Mouse (Mus musculus): ENCODE data around the gene Selp. TPM values are rescaled to one million over a fixed set of nuclear protein-coding genes. Genes with fewer than 3 reads are reported as not detected.

Gene Selp
- 1 to 10 TPM; 1.6 to 1.8 TPM for total RNA-seq (2021)
- long read RNA-seq, experiment 1 = 0 reads
- long read RNA-seq, experiment 2 = 0 reads

DNA sequence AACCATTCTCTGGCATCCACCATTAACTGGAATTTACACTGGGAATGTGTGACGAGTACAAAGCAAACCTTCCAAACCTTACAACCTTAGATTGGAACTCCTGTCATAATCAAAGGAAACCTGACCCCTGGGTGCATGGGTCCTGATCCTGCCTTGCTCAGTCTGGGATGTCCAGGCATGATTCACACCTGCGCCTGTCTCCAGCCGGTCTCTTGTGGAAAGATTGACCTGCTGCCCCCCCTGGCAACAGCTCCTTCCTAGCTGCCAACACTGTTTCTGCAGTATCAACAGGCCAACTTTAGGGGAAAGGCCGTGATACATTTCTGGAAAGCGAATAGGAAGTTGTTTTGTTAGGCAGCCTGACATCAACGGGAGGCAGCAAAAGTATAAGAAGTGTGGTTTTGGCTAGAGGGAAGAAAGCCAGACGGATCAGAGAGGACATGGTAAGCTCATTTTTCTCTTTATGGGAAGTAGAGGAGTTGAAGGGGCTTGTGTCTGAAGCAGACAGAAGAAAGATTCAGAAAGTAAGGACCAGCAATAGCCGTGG lies at the start of gene Selp:
Gene Selp (plus strand): TSS at position 318 of the 547 bp plus-strand sequence.
- no peak for DNase-seq

DNA sequence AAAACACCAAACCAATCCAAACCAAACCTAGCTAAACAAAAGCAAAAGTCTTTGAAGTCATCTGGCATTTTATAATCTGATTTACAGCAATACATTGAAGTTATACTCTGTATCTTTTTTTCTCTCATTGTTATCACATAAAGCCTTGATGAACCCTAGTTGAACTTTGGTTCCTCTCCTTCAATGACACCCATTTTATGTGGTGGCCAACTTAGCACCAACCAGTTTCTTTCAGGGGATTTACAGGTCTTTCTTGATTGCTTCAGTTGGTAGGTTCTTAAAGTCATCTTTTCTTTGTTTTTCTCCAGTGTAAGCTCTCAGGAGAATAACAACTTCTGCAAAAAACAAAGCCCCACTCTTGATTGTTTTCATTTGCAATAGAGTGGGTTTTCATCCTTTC lies 45.8 kb upstream of the Selp start:
- no peak for DNase-seq

DNA sequence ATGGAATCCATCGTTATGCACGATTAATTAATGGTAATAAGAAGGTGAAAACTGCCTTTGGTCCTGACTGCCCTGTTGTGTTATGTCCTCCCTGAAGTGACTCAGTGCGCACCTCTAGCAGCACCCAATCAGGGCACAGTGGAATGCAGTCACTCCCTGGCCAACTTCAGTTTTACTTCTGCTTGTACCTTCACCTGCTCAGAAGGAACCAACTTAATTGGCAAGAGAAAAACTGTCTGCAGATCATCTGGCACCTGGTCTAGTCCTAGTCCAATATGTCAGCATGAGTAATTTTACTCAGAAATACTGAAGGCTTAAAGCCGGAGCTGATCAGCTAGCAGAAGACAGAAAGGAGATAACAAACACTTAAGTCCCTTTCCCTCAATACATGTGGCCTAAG lies 44.6 kb upstream of the Selp start:
- DNase-seq = no peak

DNA sequence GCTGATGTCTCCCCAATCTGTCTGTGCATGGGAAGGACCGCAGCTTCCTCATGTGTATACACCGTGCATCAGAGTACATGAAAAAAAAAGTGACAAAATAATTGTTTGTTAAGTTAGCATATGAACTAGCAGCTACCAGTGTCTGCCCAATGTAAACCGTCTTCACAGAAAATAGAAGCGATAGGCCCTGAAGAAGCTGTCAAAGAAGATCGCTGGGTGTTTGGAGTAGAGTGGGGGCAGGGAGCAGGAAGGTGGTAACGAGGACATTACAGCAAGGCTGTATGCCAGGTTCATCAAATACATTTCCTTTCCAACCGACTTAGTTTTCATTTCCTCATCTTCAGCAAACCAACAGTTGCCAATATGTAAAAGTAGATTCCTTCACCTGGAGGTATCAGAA lies 44.0 kb upstream of the Selp start:
- DNase-seq = no peak

DNA sequence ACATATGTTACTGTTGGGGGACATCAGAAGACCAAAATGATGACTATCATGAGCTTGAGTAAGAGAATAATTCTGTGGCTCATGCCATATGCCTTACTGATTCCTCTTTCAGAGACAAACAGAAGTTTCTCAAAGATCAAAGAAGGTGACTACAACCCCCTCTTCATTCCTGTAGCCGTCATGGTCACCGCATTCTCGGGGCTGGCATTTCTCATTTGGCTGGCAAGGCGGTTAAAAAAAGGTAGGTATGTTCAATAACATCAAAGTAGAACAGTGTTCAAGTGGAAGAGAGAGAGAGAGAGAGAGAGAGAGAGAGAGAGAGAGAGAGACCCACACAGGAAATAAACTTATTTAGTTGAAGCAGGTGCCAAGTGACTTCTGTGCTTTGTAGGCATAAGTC lies 43.1 kb upstream of the Selp start:
- no peak for DNase-seq

DNA sequence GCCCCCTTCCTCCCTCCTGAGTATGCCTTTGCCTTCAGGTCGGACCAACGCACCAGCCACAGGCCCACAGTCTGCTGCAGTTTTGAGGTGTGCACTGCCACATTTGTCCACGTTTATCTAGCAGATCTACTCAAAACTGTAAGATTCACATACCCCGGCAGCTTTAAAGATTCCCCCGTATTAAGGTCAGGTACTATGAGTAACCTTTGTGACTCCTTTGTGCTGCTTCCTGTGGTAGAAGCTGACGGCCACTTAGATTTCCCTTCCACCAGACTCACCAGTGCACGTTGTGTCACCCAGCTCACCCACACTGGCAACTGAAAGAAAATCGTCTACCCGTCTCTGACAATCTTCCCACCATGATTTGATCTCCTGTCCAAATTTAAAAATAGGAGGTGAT lies 42.0 kb upstream of the Selp start:
- no peak for DNase-seq

DNA sequence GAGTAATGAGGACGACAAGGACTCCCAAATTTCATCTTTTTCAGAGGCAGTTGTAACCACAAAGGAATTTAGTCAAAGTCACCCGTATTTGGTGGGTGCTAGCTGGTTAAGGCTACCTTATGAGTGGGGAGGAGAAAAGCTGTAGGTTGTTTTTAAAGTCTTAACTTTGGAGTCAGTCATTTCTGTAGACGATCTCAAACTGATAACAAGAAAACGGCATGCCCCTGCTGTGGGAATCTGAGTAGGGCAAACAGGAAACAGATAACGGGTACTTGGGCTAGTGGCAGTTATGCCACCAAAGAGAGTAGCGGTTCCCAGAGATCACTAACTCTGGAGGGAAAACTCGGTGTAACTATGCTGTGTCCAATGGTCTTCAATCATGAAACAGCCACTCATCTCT lies 41.3 kb upstream of the Selp start:
- no peak for DNase-seq

DNA sequence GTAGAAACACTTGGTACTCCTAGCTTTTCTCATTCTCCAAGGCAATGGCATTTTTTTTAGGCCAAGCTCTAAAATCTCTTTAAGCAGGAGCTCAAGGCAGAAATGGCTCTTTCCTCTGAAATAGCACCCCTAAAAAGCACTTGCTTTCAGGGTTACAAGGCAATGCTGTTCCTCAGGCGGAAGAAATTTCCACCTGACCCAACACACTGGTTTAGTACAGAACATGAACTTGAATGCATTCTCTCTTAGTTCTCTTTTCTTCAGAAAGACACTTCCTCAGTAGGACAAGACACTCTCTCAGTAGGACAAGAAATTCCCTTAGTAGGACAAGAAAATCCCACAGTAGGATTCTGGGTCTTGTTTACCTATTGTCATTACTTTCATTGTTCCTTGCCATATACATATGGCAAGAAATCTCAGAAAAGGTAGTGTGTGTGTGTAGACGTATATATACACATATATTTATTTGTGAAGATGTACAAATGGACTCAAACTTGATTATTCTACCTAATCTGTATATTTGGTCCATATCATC lies 40.4 kb upstream of the Selp start:
- DNase-seq = no peak

DNA sequence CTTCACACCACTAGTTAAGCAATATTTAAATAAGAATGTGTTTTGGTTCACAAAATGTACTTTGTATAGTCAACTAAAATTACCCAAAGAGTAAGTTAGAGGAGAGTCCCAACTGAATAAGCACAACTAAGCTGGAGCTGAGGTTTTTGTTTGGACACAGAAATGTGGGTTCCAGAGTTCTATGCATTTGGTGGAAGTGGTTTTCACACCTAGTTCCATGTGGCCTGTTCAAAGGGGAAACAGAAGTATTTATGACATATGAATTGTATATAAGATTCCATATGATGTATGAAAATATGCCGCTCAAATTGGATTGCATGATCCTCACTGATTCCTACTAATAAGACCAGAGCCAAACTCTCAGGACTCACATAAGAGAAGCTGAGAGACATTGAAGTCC lies 39.6 kb upstream of the Selp start:
- DNase-seq = no peak

DNA sequence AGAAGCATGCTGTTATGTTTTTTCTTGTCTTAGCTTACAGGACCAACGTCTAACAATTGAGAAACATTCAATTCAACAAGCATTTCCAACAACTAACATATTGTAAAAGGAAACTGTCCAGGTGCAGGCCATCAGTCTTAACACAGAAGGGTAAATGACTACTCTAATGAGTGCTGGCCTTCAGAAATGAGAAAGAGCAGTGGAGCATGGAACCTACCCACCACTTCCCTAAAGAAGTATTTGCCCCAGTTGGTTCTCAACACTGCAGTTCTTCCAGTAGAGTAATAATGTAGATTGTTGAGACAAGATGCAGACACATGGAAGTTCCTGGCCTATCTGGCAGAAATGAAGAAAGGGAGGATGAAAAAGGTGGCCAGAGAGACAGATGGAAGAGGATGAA lies 38.6 kb upstream of the Selp start:
- DNase-seq = no peak

DNA sequence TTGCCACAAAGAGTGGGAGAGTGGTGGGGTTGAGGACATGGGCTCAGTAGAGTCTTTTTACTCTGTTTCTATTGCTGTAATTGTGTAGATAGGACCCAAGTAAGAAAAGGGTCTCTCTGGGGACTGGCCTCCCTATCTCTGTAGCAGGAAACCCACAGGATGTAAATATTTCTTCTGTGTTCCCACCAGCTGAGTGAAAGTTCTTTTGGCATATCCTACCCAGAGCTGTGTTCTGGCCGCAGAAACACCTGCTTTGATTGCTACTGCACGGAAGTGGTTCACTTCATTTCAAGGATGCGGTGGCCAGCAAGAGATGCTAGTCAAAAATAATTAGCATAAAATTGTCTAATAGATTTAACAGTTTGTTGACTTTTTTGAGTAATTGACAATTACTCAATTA lies 38.0 kb upstream of the Selp start:
- no peak for DNase-seq

DNA sequence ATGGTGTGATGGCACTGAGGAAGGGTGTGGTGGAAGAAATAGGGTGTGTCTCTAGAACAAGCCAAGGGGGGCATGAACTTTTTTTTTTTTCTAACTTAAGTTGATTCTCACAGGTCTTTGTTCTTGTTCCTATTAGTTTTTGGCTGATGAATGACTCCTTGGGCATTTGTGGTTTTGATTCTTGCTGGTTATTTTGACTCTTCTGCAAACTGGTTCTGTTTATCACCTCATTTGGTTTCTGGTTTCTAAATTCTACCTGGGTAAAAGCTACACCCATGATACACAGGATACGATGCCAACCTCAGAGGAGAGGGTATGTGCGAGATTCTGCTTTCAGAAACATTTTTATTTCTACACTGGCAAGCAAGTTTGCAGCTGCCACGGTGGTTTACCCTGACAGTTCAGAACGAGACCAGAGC lies 36.7 kb upstream of the Selp start:
- peak in 1 of 2 experiments; percentile 14 for DNase-seq

DNA sequence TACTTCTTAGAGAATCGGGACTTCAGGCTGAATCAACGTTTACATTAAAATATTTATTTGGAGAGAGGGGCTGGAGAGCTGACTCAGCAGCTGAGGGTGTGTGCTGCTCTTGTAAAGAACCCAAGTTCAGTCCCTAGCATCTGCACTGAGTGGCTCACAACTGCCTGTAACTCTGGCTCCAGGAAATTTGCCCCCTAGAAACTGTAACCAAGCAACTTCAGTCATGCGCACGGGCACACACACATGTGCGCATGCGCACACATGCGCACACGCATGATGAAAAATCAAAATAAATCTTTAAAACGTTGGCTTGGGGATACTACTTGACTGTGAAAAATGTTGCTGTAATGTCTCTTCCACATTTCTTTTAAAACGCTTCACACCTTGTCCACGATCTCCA lies 36.0 kb upstream of the Selp start:
- no peak for DNase-seq

DNA sequence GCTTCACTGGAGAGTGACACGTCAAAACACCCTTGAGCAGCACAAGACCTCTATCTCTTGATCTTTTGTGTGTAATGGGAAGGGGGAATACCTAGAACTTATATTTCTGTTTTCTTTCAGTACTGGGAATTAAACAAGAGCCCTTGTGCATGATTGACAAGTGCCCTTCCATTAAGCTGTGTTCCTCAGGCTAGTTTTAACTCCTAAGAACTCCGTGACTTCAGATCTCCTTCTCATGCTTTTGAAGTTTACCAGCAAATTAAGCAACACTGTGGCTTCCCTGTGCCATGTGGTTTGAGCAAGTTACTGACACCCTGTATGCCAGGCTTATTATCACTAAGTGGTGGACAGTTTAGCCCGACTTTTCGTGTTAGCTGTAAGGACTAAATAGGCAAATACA lies 32.0 kb upstream of the Selp start:
- DNase-seq = no peak

DNA sequence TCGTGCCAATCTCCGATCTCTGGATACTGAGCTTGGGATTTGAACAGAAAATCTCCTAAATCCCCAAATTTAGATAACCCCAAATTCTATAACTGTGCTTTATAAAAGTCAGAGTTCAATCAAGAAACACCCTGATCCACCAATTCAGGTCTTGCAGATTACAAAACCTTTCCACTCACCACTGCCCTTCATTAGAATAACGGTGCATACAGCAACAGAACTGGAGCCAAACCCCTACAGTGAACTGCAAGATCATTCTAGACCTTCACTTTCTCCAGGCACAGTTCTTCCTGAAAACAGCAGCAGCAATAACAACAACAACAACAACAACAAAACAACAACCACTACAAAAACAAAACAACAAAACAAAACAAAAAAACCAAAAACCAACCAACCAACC lies 28.3 kb upstream of the Selp start:
- DNase-seq = no peak

DNA sequence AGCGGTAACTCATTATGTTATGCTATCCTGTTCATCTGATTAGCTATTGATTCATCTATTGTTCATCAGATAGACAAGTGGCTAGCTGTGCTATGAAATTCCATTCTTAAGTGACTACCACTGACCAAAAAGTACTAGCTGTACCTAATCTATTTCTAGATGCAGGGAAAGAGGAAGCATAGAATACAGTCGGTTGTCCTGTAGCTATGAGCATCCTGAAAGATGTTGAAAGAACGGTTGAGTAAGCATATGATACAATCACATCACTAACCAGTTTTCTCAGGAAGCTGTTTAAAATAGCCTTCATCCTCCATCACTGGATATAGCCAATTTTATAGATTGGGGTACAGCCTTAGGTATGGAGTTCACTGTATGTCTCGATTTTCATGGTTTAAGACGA lies 27.2 kb upstream of the Selp start:
- no peak for DNase-seq

DNA sequence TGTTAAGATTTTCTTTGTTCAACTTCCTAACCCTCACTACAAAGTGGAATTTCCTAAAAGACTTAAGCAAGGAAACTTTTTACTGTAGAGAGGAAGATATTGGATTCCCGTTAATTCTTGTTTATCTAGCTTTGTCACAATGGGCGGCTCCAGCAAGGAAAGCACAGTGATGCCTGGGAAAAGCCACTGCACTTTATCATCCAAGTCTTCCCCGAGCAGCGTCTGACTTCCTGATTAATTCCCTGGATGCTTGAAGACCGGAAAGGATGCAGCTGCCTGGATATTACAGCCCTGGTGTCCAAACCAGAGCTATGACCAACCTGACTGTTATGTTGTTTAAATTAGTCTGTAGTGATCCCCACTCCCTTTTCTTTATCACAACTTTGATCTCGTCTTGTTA lies 18.3 kb upstream of the Selp start:
- DNase-seq = peak in 1 of 2 experiments; percentile 39

DNA sequence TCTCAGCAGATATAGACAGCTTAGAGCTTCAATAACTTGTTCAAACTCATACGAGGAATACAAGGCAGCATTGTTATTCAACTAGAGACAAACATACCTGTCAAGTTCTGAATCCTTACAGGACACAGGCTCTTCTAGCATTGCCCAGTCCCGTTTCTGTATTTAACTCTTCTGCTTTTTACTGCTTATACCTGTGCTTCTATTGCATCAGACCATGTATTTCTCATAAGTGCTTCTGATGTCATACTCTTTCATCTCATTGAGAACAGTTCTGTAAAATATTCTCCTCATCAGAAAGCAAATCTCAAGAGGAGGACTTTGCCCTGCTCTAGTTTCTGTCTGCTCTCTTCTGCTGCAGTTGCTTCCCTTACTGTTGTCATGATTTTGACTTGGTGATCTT lies 17.2 kb upstream of the Selp start:
- DNase-seq = no peak

DNA sequence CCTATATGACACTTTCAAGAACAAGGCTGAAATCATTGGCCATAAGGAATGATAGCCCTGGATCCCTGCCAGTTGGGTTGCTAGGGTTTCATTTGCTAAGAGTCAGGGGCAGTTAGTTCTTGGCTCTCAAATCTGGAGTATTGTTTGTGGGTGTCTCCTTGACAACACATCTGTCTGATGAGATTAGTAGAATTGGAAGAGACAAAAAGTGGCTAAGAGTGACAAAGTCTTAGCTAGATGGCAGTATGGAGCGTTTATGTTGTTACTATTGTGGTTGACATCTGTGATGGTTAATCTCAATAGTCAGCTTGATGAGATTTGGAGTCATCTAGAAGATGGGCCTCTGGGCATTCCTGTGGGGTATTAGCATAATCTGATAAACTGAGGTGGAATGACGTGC lies 16.7 kb upstream of the Selp start:
- DNase-seq = peak in 1 of 2 experiments; percentile 20

DNA sequence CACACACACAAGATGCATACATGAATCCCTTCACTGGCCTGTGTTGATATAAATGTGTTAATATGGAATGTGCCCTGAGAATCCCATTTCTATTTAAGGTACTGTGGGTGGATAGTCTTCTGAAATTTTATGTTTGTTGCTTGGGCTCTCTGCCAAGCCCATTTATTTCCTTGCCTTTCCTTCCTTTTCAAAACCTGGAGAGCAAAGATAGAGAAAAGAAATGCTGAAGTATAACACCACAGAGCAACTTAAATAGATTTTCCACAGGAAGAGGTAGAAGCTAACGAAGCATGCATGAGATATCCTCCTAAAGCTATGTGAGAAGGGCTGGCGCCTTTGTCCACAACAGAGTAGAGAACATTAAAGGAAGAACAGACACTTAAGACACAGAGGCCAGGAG lies 5.3 kb upstream of the Selp start:
- DNase-seq = no peak

DNA sequence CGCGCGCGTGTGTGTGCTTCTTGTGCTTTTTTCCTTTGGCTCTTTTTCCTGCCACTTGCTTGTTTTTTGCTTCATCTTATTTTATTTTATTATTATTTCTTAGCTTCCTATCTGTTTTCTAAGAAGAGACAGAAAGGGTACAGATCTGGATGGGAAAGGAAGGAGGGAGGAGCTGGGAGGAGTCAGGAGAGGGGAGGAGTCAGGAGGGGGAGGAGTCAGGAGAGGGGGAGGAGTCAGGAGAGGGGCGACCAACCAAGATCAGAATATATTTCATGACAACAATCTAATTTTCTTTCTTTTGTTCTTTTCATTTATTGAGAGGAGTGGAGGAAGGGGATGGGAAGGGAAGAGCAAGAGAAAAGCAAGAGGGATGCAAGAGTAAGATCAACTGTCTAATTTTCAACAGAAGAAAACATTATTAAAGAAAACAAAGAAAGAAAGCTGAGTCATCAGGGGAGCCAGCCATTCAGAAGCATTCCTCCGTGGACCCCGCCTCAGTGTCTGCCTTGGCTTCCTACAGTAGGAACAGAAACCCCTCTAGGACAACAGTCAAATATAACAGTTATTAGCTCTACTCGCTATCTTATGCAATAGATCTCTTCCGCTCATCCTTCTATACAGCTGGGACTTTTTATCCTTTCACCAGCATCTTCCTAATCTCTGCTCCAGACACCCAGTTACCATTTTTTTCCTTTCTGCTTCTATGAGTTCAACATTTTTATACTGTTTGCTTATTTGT lies 4.3 kb upstream of the Selp start:
- no peak for DNase-seq

DNA sequence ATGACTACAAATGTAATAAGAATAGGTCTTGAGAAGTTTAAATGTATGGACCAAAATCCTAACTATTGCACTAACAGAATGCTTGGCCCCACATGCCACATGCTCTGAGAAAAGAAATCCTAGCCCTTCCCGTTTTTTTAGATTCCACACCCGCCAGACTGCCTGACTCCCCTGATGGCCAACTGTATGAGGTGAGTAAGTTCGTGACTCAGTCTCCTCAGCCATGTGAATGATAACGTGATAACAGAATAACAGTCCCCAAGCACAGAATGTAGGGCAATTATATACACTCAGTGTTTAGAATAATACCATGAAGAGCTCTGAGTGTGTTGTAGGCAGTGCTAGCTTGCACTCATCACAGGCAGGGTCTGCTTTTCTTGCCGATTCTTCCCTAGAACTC lies 784 bp upstream of the Selp start:
- no peak for DNase-seq

DNA sequence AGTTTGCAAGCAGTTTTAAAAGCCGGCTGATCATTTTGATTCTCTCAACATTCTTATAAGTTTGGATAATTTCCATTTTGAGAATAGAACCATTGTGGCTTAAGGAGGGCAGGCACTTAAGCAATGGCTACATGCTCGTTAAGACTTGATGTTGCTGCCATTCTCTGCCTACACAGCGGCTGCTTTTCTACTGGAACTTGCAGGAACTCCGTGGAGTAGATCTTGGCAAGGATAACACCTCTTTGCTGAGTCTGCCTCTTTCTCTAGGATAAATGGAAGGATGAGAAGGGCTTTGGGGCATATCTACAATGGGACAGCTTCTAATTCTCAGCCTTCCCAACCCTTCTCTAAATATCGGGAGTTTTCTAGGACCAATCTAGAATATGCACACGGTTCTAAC lies 583 bp downstream of the Selp start:
- no peak for DNase-seq

DNA sequence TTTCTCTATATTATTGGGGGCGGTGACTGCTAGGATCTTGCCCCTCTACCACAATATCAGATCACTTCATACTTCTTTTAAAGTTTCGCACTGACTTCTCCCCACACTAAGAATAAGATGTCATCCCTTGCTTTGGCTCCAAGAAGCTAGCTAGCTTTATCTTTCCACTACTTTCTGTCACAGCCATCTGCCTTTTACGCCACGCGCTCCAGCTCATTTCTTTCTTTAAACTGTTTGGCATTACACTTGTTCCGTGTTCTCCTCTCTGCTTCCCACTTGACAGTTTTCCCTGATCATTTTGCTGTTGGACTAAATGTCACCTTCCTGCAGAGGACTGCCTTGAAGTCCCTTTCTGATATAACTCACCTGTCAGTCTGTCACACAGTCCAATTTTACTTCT lies 2.8 kb downstream of the Selp start:
- DNase-seq = no peak
